Mouse (Mus musculus): ENCODE measurements at regions not wholly inside any gene's neighbourhood (a gene's known extent, or its start where the extent isn't known, plus 50 kb on each side); places are given as distances from the start of the nearest gene placed in this dataset.

DNA sequence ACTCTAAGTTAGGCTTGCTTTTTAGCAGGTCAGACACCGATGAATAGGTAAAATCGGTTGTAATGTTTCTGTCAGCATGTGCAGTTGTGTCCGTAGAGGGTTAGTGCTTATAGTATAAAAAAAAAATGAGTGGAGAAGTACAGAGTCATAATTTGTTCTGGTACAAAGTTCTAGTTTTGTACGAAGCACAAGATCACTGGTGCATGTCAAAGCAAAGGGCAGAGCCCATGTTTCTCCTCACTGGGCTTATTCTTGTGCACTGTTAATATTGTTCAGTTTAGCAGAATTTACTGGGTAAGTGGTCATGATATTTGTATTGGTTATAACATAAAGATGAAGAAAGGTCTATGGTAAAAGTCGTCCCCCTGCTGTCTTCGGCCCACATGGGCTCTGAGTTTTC, 330.4 kb upstream of the Fam241a start:
- DNase-seq: no peak

DNA sequence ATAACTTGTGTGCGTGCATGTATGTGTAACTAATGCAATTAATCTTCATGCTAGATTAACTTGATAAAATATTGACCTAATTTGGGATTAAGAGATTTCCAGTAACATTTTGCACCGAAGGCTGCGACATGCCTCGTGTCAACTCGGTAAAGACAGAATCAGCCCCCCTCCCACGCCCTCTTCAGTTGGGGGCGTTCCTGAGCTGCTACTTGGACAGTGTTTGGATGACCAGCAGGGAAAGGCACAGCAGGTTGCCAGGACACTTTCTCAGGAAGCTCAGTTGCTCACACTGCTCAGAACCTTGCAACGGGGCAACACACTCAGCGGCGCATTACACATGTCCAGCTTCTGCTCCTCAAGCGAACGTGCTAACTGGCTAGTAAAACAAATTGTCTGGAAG, 326.2 kb upstream of the Fam241a start:
- no peak for DNase-seq

DNA sequence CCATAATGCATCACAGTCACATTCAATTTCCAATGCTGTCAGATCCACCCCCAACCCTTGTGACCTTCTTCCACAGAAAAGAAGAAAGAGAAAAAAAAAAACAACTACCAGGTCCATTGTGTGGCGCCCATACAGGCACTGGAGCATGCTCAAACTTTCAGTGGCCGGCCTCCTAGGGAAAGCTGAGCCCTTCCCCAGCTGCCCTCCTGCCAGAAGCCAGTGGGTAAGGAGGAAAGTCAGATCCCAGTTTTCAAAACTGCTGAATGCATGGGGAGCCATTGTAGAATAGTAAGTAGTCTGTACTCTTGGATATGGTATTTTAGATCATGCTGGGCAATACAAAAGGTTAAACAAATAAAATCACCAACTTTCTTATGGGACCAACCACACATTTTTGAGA, 325.5 kb upstream of the Fam241a start:
- no peak for DNase-seq

DNA sequence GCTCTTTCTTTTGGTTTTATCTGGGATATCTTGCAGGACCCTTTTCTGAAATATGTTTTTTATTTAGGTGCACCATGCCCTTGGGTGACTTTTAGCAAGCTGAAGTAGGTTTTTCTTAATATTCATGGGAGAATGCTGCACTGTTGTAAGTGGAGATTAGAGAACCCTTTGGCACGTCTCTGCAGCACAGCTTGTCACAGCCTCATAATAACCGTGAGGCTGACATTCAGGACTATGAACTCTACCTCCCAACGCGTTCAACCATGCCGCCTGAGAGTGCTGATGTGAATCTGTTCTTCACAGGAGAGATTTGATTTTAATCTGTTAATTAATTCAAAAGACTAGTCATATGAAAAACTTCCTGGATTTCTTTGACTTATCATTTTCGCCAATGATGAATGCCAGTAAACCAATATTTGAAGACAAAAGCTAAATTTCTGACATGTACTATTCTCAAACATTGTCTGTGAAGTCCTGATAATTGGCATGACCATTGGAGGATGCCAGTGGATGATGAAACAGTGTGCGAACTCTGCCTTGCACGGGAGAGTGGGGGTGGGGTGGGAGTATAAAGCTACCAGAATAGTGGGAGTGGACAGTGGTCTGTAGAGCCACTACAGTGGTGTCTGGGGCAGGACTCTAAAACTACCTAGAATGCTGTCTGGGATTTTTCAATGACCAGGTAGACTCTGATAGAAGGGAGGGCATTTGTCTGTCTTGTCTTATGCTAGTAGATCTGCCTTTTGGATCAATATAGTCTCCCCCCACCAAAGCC, 324.8 kb upstream of the Fam241a start:
- DNase-seq: no peak

DNA sequence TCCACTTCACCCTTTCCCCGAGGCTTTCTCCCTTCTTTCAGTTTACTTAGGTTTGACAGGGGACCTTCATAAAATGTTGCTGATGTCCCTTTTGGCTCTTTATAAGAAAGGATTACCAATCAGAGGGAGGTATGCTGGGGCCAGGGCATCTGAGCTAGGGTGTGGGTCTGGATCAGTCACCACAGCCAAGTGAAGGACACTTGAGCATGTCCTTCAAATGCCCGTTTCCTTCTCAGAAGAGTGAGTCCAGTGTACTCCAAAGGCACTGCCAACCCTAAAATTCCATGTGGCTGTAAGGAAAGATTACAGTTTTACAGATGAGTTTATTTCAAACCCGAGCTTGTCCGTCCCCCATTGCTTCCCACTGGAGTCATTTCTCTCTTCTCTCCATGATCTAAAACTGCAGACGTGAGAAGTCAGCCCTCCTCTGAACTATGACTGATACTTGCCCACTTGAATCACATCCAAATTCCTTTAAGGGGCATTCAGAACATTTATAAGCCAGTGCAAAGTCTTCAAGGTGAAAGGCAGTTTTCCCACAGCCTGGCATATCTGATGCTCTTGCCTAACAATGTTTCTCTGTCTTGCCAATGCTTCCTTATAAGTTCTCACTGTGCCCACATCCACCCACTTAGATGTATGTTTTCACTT, 321.8 kb upstream of the Fam241a start:
- no peak for DNase-seq

DNA sequence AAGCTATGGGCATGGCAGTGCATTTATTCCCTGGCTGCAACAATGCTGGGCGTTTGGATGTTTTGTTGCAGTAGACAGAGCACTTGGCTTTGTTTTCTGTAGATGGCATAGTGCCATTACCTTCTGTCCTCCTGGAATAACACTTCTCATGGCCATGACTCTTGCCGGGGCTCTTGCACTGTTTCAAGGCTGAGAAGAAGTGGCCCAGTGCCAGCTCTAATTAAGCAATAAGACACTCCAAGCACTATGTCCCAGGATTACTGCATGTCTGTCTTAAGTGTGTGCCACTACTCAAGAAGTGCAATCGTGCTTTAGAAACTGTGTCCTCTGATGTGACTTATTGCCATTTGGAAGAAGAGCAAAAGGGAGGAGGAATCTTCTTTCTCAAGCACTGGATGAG, 316.1 kb upstream of the Fam241a start:
- DNase-seq: no peak

DNA sequence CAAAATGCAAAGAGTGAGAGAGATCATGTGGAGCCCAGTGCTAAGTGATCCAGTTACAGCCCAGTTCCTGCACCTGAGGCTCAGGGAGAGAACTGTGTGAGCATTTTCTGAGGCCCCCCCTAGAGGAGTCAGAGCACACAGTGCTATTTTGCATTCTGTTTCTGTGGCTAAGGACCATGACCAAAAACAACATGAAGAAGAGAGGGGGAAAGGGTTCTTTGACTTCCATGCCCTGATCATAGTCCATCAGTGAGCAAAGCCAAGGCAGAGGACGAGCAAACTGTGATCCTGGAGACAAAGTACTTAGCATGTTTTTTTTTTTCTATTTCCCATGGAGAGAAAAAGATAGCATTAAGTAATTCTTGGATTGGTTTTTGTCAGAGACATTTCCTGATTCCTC, 314.5 kb upstream of the Fam241a start:
- DNase-seq: no peak

DNA sequence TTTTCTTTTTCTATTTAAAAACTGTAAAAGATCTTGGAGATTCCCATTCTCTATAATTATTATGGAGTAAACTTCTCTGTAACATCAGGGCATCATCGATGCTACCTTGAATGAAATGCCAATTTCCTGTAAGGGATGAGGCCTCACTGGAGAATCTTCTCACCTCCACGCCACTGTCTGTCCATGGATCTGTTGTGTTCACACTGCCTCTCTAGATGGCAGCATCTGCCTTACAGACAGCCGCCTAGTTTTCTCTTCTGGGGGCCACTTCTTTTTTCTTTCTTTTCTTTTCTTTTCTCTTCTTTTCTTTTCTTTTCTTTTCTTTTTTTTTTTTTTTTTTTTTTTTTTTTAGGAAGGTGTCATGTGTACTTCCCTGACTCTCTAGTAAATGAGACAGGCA, 310.8 kb upstream of the Fam241a start:
- DNase-seq: no peak

DNA sequence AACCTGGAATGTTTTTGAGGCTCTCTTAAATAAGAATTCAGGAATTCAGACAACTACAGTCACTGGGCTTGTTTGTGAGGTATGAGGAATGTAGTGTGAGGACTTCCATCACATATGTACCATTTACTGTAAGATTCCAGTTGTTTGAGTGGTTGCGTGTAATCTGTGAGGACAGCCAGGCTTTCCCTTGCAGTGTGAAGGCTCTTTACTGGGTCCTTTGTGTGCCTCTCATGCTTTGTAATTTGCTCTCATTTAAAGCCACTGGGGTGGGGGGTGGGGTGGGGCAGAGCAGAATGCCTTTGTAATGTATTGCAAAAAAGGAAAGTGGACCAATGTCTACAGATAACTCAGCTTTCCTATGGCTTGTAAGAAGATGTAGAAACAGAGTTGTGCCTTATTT, 310.4 kb upstream of the Fam241a start:
- DNase-seq: no peak

DNA sequence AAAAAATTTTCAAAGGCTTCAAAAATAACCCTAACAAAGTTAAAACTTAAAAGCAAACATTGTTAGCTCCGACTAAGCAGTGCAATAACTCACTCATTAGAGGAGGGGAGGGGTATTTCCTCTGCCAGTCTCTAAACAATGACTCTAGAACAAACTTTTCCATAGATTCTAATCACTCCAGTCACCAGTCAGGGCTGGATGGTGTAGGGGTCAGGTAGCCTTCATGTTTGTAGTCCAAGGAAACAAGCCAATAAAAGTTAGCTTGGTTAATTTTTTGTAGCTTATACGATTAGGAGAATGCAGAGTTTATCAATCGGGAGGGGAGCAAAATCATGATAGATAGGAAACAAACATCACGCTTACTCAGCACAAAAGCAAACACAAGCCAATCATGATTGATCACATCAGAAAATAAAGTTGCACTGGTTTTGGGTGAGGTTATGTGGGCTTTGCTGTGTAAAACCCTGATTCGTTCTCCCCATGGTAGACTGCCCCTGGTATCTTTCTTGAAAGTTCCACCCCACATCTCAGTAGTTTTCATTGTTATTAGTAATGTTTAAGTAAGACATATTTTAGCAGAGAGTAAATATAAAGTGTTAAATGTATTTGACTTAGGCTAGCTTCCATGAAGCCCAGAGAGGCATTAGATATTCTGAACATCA, 304.6 kb upstream of the Fam241a start:
- no peak for DNase-seq

DNA sequence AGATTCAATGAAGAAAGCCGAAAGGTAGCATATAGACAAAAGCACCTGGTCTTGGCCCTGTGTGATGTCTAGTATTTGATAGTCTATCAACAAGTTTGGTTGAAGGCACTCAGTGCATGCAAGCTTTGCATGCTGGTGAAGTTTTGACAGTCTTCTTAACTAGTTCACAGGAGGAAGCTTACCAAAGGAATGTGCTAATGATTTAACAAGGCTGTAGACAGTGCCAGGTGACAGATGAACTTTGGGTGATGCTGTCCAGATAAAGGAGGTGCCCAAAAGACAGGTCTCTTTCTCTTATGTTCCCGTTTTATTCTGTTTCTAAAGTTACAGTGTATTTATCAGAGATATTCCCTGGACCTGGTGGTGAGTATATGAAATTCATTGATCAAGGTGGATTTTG, 303.3 kb upstream of the Fam241a start:
- DNase-seq: no peak

DNA sequence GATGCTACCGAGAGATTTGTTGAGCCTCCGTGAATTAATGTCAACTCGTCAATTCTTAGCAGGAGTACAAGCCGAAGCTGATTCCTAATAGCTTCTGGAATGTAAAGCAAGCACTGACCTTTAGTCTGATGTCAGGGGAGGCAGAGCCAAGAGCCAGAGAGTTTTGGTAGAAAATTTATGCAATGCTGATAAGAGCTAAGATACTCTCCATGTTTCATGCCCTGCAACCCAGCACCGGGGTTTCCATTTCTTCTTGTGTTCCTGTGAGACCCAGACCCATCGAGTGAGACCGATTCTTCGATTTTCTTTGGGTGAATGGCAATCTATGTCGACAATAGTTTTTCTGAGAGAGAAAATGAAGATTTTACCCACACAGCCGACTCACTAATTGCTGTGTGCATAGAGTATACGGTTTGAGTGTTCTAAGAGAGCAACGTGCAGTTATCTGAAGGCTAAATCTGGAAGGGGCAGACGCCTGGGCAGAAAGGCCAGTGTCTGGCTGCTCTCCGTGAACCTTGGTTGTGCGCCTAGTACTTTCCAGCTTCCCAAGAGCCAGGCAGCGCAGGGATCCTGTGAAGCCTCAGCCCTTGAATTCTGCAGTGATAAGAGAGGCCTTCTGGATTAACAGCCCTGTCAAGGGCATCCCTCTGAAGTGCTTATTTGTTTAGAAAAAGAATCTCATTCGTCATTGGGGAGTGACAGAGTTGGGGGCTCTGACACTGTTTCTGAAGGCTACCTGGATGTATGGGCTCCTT, 296.1 kb upstream of the Fam241a start:
- DNase-seq: no peak

DNA sequence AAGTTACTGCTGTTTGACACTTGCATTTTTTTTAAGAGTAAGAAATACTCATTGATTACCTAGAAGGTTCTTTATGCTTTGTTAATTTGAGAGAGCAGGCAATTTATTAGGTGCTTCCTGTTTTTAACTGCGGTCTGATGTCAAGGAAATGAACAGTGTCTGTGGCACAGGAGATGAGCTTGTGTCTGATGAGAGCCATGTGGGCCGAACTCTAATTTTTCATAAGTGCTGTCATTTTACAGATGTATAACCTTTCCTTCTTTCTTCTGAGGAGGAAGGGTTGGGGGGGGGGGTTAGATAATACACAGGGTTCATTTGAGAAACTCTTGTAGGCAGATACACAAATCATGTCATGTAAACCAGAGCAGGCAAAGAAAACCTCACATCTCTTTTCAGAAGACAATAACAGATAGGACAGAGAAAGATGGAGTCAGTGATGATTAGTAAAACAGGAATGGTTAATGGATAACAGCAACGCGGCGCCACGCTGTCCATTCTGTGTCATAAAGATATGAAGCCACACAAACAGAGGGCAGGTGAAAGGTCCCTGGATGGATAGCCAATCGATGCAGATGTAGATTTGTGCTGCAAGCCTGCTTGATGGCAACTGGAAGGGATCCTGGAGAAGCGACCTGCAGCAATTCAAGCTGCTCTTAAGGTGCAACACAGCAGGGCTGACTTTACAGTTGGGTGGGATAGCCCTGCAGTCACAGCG, 291.4 kb upstream of the Fam241a start:
- no peak for DNase-seq

DNA sequence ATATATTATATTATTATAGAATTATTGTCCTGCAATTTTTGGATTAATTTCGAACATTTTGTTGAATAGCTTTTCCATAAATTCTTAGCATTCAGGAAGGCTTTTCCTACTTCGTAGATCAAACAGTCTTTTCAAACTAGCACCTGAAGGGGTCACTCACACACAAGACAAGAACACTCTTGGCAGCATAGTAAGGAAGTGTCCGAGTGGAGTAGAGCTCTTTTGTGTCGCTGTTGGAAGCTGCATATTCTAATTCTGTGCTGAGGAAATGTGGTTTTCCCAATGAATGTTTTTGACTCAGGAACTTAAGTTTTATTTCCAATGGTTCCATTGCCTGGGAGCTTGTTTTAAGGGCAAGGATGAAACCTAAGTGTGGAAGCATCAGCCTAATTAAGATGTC, 290.2 kb upstream of the Fam241a start:
- no peak for DNase-seq

DNA sequence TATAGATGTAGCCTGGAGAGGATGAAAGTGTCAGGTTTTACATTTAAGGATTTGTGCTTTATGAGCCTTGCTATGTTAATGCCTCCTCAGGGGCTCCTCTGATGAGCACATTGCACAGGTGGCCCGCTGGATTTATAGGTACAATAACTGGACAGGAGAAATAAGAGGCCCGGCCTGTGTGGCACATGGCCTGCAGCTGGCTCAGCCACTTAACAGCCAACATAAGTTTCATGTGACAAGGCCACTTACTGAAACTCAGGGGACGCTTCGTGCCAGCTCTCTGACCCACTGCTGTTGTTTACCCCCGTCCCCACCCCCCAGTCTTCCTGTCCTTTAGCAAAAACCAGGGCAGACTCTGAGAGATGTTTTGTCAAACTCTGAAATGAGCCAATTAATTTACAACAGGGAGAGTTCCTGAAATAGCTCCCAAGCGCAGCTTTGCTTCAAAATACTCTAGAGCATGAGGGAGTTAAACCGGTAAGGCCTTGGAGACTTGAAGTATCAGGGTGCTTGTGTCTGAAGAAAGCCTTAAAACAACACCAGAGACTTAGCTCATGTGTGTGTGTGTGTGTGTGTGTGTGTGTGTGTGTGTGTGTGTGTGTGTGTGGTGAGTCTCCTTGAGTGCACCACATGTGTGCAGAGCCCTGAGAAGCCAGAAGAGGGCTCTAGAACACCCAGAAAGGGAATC, 285.2 kb upstream of the Fam241a start:
- DNase-seq: no peak

DNA sequence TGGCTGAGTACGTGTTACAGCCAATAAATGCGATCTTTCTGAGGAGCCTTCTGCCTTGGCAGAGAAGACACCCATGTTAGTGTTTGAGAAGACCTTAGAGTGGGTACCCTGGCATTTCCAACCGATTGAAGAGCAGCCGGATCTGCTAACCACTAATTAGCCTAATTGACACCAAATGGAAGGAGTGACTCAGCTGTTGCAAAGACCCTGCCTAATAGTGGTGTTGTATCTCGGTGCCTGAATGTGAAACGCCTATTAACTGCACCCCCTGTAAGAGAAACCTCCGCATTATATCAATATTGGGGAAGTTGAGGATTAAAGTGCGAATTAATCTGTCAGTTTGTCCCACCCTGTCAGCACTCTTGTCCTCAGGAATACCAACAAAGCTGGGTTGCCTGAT, 253.1 kb upstream of the Fam241a start:
- no peak for DNase-seq

DNA sequence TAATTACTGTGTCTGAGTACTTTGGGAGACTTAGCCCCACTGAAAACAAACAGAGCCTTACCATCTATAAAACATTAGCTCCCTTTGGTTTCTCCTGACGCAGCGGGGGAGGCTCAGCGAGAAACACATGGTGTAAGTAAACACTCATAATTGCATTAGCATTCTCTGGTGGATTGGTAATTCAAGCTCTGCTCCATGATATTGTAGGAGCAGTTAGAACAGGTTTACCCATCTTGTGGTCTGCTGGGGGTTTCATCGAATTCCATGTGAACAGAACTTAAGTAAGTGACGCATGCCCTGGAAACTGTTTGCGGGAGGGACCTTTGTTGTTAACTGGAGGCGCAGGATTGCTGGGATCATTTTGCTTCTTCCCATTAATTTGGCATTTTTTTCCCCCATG, 249.2 kb upstream of the Fam241a start:
- no peak for DNase-seq

DNA sequence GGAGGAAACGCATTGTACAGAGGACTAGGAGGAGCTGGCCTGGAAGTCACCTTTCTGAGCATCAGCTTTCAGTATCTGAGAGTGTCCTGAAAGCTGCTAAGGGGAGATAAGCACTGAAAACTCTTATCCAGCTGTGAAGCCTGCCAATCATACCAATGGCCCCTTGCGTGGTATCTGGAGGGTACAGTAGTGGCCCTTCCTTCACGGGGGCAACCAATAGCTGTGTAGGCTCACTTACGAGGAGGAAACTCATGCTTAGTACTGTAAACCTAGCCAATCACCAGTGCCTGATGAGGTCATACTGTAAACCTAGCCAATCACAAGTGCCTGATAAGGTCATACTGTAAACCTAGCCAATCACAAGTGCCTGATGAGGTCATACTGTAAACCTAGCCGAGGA, 231.7 kb upstream of the Fam241a start:
- no peak for DNase-seq

DNA sequence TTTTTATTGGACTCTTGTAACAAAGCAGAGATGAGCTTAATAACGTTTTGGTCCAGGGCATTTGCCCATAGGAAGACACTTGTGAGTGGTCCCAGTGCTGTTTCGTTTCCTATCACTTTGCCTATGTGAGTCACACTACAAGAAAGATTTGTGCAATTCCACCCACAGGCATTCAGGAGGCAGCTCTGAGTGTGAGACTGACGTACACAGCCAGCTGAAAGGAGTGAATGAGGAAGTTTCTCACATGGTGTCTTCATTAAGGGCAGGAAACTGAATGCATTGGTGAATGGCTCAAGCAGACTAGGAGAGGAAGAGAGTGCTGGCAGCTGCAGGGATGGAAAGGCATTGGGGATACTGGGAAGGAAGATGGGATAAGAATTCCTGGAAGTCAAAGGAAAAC, 230.5 kb upstream of the Fam241a start:
- DNase-seq: no peak

DNA sequence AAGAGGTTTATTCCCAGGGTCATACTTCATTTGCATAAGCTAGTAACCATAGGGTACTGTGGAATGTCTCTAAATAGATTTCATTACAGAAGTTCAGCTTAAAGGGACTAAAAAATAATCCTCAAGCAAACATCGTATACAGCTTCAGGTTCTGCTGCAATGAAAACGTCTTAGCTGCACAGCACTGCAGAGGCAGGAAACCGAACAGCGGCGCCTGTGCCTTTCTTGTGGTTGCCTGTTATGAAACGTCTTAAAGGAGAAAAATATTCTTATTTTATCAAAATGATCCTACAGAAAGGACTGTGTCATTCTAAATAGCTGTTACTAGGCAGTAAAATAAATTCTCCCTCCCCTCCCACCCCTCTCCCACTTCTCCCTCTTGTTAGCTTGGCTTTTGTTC, 226.0 kb upstream of the Fam241a start:
- no peak for DNase-seq

DNA sequence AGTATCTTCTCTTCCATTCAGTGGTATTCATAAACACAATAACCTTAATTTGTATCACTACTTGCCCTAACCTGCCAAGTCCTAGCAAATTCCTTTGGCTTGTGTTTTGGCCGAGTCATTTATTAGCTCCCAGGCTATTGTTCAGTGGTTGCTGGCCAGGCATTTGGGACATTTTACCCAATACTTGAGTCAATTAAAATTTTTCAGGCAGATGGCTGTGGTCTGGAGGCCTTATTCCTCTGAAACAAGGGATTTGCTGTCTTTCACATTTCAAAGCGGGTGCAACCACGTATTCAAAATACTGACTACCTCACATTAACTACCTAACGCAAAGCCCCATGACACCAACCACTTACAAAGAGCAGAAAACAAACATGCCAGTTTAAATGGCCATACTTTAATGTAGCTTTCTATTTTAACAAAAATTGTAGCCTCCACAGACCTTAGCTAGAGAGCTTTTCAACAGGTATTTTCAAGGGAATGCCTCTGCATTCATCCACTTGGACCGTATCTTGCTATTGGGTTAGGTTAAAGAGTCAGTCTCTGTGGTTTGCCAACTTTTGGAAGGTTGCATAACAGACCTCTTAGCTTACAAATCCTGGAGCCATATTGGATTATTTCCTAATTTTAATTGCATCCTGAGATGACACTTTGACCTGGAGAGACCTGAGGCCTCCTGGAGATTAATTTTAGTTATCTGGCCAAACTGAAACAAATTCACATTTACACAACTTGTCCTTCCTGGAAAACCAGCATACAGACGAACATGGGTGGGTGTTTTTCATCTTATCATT, 224.7 kb upstream of the Fam241a start:
- no peak for DNase-seq
